Mouse (Mus musculus): ENCODE data around the gene Dnajc8.
"Not testable (repeated sequence)": the region's sequence is repeated elsewhere in the genome, so short reads cannot be mapped to it uniquely, and the experiment has no call there.

Gene Dnajc8

DNA sequence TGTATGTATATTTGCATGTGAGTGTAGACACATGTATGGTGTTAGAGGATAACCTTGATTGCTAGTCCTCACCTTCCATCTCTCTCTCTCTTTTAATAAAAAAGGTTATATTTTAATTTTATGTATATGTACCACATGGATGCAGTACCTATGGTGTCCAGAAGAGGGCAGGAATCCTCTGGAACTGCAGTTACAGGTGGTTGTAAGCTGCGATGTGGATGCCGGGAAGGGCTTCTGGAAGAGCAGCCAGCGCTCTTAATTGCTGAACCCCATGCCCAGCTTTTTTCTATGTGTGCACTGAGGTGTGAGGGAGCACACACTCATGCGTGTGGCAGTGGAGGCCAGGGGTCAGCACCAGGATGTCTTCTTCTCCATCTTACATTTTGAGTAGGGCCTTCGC, 33.8 kb downstream of the Dnajc8 start:
- no peak for DNase-seq

DNA sequence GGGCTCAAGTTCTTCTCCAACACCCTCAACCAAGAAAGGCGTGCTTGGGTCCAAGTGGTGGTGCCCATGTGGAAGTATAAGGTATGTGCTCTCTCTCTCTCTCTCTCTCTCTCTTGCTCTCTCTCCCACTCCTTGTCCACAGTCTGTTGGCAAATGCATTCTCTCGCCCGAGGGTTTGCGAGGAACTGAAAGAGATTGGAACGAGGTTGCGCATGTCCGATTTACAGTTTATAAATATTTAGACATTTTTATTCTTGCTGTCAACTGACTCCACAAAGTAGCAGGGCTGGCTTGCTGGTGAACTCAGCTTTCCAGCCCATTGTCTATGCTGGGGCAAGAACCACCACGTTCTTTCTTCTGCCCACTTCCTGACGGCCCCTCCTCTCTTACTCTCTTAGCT, 35.8 kb downstream of the Dnajc8 start:
- DNase-seq, result no peak

DNA sequence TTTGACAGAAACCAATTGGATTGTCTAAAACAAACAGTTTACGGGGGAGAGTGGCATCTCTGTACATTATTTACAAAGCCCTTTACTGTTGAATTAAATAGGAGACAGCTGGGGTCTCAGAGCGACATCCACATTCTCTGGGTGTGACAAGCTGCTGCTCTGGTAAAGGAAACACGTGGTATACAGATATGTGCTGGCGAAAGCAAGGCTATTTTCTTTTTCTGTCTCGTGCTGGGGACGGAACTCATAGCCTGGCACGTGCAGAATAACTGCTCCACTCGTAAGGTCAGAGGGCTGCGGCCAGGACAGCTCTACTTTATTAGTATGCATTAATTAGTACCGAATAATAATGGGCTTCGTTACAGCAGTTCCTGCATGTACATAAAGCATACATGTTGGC, 38.0 kb downstream of the Dnajc8 start:
- no peak for DNase-seq

DNA sequence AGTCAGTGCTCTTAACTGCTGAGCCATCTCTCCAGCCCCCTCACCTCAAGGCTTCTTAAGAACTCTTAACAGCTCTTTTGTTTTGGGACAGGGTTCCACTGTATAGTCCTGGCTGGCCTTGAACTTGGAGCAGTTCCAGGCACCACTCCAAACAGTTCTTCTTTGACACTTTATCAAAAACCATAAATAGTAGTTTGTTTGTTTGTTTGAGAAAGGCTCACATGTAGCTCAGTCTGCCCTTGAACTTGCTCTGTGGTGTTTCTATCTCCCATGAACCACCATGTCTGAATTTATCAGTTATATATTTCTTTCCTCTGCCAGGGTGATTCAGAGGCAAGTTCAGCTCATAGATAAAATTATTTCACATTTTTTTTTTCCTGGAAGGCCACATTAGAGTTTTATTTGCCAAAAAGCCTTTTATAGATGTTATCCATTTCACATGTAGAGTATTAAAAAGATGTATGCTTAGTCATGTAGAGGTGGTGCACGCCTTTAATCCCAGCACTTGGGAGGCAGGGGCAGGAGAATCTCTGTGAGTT, 39.5 kb downstream of the Dnajc8 start:
- no peak for DNase-seq

DNA sequence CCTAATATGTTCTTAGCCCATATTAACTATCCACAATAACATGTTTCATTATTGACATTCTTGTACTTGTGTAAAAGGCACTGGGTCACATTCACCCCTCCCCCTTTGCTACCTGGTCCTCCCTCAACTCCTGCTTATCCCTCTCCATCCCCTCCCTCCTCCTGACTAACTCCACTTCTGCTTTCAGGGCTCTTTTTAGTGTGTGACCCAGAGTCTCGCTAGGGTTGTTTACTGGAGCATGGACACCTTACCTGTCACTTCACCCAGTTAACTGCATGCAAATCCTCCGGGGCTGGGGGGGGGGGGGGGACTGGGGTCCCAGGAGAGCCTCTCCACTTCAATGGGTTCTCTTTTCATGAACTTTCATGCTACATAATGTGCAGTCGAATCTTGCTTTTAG, 48.4 kb downstream of the Dnajc8 start:
- DNase-seq, result no peak

DNA sequence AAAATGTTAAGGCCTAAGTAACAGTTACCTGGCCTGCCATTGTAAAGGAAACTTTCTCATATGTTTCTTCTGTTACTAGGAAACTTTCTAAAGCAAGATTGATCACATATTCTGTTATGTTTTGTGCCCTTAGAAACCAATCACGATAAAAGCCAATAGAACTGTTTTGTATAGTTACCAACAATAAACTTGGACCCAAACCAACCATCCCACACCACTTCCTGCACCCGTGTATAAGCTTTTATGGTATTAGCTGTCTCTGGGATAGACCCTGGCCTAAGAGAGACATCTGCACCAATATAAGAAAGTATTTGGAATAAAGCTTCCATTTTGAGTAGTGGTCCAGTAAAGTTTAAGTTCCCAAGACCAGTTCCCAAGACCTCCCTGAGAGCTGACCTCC, 49.6 kb downstream of the Dnajc8 start:
- no peak for DNase-seq

DNA sequence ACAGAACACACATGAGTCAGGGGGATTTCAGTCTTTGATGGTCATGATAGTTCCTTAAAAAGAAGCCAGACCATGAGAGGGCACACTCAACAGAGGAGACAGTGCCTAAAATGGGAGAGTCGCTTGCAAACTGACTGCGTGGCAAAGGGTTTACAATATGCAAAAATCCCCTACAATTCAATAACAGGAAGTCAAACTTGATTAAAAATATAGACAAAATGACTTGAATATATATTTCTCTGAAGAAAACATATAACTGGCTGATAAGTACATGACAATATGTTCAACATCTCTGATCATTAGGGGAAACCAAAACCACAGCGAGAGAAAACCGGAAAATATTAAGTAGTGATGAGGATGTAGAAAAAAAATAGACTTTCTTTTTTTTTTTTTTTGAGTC, 50.9 kb downstream of the Dnajc8 start:
- no peak for DNase-seq

DNA sequence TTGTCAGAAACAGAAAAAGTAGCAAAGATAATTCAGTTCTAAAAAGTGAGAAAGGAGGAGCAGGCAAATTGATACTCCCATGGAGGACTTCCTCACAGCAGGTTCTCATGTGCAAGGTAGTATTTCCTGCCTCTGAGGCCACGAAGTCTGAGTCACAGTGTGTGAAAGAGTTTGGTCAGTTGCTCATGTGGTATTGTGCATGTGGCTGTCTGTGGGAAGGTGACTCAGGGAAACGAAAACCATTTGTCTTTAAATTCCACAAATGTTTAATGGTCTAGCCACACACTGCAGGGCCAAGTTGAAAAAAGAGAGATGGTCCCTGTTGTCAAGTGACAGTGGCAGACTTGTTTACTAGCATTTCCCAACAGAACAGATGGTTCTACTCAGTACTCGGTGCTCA, 53.2 kb downstream of the Dnajc8 start:
- DNase-seq, result no peak

DNA sequence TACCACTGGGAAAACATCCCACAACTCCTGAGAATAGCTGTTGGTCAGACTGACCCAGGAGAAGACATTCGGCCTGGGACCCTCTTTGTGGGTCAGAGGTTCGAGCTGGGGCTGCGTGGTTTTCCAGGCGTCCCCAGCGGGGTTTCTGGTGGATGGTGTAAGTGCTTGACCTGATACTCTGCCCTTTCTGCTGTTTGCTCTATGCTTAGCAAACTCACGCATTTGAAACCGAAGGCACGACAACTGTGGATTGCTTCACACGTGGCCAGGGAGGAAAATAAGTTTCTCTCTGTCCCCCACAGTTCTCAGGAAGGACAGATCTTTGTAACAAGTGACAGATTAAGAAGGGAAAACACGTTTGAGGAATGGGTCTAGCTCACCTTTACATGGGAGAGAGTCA, 55.3 kb downstream of the Dnajc8 start:
- no peak for DNase-seq

DNA sequence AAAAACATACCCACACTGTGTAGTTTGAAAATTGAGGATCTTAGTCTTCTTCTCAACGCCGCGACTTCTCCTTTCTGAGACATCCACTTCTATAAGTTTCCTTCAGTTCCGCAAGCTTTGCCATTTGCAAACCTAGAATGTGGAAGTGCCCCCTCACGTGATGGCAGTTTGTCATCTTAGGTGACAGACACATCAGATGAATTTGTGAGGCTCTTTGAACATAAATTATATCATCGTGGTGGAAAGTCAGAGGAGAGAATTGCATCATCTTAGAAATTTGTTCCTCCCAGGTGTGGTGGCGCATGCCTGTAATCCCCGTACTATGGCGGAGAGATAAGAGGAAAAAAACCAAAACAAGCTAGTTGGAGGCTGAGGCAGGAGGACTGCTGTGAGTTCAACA, 57.6 kb downstream of the Dnajc8 start:
- no peak for DNase-seq

DNA sequence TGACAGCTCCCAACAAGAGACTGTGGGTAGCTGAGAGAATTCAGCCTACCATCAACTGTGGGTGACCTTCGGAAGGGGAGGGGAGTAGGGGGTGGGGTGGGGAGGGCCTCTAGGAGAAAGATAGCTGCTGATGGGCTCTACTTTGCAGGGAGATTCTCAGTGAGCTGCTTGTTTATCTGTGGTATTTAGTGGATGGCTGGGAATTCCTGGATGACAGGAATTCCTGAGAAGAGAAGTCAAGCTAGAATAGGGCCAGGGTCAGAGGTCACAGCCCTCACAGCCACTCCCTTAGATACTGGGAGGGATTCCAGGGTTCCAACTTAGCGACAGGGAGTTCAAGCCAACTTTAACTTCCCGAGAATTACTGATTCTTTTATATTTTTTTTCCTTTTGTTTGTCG, 58.8 kb downstream of the Dnajc8 start:
- no peak for DNase-seq

DNA sequence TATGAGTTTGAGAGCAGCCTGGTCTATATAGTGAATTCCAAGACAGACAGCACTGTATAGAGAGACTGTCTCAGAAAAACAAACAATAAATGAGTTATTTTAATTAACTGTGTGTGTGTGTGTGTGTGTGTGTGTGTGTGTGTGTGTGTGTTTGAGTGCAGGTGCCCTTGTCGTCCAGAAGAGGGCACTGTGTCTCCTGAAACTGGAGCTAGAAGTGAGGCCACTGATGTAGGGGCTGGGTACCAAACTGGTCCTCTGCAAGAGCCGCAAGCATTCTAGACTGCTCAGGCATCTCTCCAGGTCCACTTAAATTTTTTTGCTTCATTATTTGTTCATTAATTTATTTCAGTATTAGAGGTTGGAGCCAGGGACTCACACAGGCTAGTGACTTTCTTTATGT, 63.5 kb downstream of the Dnajc8 start:
- no peak for DNase-seq

DNA sequence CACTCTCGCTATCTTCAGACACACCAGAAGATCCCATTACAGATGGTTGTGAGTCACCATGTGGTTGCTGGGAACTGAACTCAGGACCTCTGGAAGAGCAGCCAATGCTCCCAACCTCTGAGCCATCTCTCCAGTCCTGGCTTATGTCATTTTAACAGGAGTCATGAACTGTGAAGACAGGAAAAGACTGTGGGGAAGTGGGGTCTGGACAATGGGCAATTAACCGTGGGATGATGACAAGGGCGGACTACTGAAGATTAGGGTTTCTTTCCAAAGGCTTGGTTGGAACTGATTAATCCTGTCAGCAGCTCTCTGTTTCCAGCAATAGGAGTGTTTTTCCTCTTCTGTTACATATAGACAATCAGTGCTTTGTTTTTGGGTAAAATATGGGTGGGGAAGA, 64.4 kb downstream of the Dnajc8 start:
- DNase-seq, result no peak

DNA sequence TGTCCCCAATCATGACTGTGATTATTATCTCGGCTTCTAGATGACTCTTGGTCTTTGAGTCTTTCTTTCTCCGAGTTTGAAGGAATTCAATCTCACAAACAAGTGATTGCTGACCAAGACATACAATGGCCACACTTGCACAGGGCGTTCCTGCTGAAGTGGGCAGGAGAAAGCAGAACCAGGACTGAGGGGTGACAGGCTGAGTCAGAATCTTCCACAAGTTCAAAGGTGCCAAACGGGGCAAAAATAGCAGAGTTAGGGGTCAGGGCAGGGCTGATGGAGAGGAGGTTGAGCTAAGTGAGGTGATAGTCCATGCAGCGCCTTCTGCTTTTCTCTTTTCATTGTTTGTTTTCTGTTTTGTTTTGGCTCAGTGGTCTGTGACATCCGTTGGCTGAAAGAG, 65.1 kb downstream of the Dnajc8 start:
- DNase-seq, result no peak

DNA sequence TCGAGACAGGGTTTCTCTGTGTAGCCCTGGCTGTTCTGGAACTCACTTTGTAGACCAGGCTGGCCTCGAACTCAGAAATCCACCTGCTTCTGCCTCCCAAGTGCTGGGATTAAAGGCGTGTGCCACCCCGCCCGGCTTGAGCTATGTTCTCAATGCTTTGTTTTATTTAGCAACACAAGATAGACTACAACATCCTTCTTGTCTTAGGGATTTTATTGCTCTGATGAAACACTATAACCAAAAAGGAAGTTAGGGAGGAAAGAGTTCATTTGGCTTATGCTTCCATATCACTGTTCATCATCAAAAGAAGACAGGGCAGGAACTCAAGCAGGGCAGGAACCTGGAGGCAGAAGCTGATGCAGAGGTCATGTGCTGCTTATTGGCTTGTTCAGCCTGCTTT, 65.9 kb downstream of the Dnajc8 start:
- DNase-seq, result not testable (repeated sequence)

Data from thymus, postnatal 25 days (tissue).